Mouse (Mus musculus): ENCODE measurements at regions not wholly inside any gene's neighbourhood (a gene's known extent, or its start where the extent isn't known, plus 50 kb on each side); places are given as distances from the start of the nearest gene placed in this dataset.

DNA sequence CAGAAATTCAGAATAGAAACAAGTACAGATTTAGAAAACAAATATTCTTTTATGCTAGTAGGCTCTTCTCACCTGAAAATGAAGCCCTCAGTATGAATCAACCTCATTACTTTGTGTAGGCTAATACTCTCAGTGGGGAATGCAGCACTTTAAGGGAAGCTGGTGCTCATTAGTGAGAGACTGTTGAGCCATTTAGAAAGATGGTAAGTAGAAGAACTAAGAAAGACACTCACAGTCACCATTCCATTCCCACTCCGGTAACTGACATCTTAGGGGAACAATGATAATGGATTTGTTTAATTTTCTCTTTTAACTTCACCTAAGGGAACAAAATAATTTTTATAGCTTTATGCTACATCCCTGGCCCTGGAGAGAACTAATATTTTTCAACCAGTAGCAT, 648.0 kb upstream of the Nova1 start:
- intact Hi-C loops (cut with DNase I): no loop called here
- no peak for DNase-seq (ENCODE audit: low spot score in 2 of 2)

DNA sequence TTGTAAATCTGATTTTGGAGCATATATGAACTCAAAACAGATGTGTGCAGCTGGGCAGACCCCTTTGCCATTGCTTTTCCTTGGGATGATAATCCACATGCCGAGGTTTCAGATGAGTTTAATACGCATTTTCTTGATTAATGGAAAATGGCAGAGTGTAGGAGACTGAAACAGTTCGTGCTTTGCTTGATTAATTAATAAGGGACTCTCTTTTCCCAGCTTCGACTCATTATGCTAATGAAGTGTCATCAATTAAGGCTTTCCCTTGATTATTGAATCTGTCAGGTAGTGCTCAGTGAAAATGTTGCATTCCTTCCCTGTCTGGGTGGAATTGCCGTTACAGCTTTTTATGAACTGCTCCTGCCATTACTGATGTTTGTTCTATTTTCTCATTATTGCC, 647.2 kb upstream of the Nova1 start:
- DNase-seq (ENCODE audit: low spot score in 2 of 2): no peak
- intact Hi-C loops (cut with DNase I): no loop called here

DNA sequence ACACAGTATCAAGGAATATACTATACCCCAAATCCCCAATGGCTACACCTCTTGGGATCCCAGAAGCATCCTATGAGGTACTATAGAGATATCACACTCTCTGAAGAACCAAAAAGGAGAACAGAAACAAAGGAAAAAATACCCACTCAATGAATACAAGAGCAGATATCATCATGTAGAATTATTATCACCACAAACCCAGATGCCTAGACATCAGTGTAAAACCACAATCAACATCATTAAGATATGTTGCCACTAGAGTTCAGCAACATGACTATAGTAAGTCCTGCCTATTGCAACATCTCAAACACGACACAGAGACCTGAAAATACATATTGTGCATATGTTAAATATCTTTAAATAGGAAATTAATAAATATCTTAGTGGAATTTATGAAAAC, 612.9 kb upstream of the Nova1 start:
- DNase-seq (ENCODE audit: low spot score in 2 of 2): no peak
- intact Hi-C loops (cut with DNase I): no loop called here

DNA sequence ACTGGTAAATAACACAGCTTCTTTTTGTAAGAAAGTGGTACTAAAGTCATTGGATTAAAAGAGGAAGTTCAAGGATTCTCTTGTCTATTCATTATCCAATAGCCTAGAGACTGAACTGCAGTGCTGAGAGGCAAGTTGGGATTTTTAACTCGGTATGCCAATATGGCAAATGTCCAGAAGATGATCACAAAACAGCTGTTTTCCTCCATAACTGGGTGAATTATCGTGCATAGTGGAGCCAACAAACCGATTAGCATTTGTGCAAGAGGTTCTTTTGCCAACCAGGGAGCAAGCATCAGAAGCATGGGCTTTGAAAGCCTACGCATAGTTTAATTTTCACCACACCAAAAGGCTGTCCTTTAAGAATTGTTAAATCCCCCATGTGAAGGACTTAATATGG, 593.5 kb upstream of the Nova1 start:
- intact Hi-C loops (cut with DNase I): no loop called here
- DNase-seq (ENCODE audit: low spot score in 2 of 2): no peak

DNA sequence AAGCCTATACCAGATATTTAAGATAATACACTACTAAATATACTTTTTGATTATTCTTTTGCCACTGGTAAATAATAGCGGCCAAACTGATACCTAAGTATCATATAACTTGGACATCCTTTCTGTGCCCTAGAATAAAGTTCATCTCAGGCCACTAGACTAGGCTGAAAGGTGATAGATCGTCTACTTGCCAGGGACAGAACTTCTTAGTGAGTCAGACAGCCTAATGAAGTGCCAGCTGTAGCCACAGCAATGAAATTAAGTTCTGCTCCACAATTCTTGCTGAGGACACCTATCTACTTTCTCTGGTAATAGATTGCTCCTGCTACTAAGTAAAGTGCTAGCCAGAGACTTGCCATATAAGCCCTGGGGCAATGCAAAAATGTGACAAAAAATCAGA, 587.8 kb upstream of the Nova1 start:
- DNase-seq (ENCODE audit: low spot score in 2 of 2): no peak

DNA sequence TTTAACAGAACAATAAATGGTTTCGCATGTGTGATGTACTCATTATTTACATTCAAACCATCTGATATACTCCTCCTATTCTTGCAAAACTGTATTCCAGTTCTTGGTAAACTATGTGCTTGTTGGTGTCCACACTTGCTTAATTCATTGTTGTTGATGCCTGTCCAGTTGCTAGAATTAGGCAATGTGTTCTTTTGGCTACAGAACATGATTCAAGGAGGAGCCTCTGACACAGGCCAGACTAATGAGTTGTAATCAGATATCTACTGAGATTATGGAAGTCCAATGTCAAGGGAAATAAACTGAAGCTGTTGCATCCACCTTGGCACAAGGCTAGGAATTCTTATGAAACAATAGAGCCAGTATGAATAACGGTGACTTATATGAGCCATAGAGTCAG, 587.4 kb upstream of the Nova1 start:
- no peak for DNase-seq (ENCODE audit: low spot score in 2 of 2)
- intact Hi-C loops (cut with DNase I): no loop called here

More for the DNA sequence above, 587.8 kb upstream of the Nova1 start:
- intact Hi-C loops (cut with DNase I): no loop called here

DNA sequence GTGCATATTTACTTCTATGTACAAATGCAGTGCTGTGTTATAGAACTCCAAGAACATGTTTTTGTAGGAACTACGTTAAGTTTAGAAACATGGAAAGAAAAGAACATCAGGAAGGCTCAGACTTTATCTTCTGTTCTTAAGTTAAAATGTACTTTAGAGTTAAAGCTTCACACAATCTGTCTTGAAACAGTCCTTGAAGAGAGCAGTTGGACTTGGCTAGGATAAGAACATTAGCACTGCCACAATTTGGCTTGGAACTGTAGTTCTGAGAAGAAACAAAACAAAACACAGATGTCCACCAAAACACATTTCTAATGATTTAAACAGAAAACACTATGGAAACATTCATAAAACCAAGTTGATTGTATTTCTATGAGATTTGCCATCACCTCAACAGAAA, 564.5 kb upstream of the Nova1 start:
- intact Hi-C loops (cut with DNase I): no loop called here

DNA sequence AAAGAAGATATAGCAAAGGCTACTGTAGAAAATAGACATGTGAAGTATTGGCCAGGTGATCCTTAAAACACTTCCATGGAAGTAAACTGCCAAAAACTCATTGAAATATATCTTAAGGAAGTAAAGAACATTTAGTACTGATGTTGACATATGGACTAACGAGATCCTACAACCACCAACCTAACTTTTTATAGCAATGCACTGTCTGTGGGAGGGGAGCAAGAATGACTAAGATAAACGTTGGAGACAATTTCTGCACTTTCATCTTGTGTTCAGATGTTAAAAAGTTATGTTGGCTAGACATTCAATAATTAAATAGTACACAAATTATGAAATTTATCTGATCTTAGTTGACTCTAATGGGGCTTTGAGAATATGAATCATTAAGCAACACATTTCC, 534.5 kb upstream of the Nova1 start:
- intact Hi-C loops (cut with DNase I): no loop called here
- no peak for DNase-seq (ENCODE audit: low spot score in 2 of 2)

More for the DNA sequence above, 564.5 kb upstream of the Nova1 start:
- no peak for DNase-seq (ENCODE audit: low spot score in 2 of 2)

DNA sequence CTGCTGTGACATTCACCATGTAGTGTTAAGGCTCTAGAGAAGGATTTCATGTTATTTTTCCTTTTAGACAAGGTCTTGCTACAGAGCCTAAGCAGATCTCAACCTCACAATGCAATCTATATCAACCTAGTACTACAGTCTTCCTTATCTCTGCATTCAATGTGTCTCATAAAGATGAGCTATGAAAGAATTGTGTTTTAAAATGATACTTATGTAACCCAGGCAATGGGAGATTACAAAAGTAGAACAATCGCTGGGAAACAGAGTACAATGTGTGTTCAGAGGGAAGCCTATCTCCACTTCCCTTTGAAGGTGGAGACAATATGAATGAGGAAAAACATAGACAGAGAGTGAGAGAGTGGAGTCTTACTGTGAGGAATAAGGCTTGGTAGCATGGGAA, 532.5 kb upstream of the Nova1 start:
- intact Hi-C loops (cut with DNase I): no loop called here
- DNase-seq (ENCODE audit: low spot score in 2 of 2): no peak

DNA sequence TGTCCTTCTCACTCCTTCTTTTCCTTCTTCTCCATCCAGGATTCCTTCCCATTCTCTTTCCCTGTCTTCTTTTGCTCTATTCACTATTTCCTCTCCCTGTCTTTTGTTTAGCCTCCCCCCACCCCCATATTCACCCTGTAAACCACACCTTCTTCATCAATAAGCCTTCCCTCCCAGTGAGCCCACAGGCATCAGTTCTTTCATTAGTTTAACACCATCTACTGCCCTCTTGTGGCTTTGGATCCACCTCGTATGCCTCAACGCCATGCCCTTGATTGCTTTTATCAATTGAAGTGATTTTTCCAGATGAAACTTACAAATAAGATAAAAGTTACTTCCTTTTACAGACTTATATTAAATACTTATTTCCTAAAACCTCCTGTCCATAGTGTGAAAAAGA, 494.7 kb upstream of the Nova1 start:
- DNase-seq (ENCODE audit: low spot score in 2 of 2): no peak
- intact Hi-C loops (cut with DNase I): loop anchor here (10.0 kb wide), 1 partner anchor 499 kb away; the partner anchor contains the start of gene Nova1

DNA sequence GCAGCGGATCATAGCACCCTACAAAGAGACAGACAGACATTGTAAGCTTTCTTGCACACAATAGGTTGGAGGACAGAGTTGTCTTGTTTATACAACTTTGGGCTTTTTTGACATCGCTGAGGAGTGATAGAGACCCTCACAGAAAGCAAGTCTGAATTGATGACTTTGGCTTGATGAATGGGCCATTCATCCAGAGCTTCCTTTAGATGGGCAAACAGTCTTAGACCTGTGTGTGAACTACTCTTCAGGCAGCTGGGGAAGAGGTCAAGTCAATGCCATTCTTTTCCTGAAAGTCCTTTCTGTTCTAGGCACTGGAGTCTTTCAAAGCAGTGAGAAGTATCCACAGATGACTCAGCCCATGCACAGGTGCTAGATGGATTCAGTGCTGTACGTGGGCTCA, 457.2 kb upstream of the Nova1 start:
- DNase-seq (ENCODE audit: low spot score in 2 of 2): no peak
- intact Hi-C loops (cut with DNase I): no loop called here

DNA sequence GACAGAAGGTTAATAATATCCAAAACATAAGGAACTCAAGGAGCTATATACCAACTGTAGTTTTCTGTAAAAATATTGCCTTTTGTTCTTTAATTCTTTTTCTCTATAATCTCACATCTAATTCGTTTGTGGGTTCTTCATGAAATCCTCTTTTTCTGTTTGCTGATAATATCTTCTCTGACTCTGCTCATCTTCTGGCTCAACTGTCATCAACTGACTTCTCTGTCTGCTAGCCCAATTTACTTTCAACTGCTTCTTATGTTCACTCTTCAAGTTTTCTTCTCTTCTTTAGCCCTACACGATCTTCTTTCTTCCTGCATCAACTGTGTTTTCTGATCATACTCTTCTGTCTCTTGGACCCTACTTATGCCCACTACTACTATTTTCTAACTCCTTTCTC, 453.6 kb upstream of the Nova1 start:
- intact Hi-C loops (cut with DNase I): no loop called here
- DNase-seq (ENCODE audit: low spot score in 2 of 2): no peak

DNA sequence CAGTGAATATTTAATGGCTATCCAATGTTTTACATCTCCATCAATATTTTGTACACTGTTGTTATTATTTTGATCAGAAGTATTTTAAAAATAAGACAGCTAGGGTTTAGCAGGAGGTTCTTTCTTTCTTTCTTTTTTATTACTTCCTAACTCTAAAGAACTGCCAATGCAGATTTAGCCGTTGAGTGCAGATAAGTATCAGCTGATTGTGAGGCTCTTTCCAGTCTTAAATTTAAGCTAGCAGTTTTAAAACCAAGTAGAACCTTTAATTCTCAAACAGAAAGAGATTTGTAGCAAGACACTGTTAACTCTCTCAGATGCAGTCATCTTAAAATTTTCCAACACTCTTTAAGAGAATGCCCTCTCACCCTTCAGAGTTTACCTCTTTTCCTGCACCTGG, 445.4 kb upstream of the Nova1 start:
- intact Hi-C loops (cut with DNase I): no loop called here
- DNase-seq (ENCODE audit: low spot score in 2 of 2): no peak

DNA sequence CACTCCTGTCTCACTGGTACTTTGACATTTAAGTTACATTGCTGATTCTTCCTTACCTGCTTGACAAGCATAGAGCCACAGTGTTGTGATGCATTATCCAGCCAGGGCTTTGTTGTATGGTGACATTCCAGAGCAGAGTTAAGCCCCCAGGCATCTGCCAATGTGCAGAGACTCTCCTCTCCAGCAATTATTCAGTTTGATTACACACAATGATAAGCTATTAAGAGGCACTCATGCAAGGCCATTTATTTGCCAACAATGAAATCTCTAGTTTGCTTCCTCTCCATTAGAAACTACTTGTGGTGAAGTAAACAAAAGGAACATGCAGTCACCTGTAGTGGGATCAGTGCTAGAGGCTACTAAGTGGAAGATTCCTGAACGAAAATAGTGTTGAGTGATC, 444.7 kb upstream of the Nova1 start:
- DNase-seq (ENCODE audit: low spot score in 2 of 2): no peak
- intact Hi-C loops (cut with DNase I): no loop called here

DNA sequence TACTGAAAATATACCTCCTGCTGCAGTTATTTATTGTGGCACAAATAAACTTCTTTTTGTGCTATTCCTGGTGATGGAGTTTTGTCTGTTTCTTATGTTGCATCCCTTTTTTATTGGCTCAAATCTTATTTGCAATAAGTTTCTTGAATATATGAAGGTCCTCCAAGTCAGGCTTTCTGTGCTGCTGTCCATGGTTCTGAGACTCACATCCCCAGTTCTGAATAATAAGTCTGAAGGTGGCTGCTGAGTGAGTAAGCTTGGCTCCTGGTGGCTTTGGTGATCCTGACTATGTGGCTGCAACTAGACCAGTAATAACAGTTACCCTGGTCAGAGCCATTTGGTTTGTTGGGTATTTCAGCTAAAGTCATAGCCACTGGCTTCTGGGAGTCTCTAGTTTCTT, 433.6 kb upstream of the Nova1 start:
- intact Hi-C loops (cut with DNase I): no loop called here
- no peak for DNase-seq (ENCODE audit: low spot score in 2 of 2)

DNA sequence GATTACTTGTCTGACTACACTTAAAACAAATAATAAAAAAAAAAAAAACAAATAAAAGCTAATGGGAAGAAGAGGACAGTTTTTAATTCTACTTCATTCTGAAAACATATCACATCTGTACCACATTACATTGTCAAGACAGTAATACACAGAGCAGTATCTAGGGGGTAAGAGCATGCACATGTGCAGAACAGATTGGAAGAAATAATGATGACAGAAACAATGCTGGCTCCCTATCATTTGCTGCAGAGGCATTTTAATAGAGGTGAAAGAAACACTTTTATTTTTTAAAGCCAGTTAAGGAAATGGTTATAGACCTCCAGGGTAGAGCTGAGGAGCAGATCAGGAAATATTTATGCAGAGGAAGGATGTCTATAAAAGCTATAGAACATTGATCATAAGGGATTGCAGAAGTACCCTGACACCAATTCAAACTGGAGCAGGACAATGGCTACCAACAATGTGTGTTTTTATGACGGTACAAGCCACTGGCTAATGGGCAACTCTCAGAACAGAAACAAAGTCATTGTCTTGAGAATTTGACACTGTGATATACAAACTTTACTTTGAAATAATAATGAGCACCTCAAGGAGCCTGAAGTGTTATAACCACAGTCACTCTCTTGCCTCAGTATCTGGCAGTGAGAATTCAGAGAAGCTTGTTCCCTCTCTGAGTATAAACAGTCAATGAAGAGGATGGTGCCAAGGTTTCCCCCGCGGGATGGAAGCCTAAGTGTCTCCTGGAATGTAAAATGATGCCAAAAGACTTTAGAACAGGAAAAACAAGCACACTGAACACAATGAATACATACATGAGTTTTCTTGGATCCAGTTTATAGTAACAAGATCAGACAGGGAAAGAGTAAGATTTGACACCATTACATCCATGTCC, 425.1 kb upstream of the Nova1 start:
- intact Hi-C loops (cut with DNase I): no loop called here
- DNase-seq (ENCODE audit: low spot score in 2 of 2): no peak

DNA sequence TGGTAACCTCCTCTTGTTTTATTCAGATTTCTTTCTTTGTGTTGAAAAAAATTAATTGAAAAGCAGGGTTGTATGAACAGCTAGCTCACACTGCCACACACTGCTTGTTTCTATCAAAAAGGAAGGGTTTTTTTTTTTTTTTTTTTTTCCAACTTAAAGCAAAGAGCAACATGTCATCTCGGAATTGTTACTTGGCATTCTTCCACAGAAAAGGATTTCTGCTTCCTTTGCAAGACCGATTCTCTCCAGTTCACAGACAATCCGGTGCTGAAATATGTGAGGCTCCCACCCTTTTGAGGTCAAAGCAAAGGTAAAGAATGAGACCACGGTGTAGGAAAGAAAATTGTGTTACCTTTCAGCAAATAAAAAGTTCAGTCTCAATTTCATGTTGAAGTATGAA, 401.3 kb upstream of the Nova1 start:
- intact Hi-C loops (cut with DNase I): no loop called here
- no peak for DNase-seq (ENCODE audit: low spot score in 2 of 2)

DNA sequence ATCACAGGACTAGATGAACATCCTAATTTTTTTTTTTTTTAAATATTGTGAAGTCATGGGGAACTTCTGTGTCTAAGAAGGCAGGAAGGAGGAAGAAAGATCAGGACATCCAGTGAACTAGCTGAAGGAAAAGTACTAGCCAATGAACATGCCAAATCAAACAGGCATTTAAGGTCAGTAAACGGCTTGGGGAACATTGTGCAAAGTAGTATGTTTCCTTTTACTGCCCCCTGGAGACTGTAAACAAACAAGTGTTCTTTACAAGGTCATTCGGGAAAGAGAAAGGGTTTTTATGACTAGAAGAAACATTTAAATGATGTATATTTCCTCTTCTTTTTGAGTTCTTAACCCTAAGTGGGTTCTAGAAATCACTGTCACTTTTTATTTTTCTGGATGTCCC, 400.6 kb upstream of the Nova1 start:
- no peak for DNase-seq (ENCODE audit: low spot score in 2 of 2)
- intact Hi-C loops (cut with DNase I): no loop called here

DNA sequence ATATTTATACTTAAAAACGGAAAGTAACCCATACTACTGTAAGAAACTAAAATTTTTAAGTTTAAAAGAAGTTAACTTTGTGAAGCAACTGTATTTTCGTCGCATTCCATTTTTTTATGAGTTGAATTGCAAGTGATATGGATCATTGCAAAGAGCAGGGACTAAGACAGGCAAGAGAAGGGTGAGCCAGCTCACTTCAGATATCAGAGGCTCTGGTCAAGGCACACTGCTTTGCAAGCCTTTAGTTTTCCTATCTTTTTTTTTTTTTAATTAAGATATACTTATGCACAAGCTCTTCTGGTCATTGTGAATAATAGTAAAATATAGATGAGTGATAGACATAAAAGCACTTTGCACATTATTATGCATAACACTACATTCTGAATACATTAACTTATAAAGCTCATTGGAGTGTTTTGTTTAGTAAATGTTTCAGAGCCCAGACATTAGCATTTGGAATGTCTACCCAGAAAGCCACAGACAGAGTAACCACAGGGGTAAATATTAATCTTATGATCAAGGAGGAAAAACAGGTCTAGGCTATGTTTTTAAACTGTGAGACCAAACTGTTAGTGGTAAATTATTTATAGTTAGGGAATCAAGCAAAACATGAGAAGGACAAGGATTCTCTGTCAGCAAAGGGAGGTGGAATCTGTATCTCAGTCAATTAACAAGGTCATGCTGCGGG, 392.8 kb upstream of the Nova1 start:
- DNase-seq (ENCODE audit: low spot score in 2 of 2): no peak
- intact Hi-C loops (cut with DNase I): no loop called here

DNA sequence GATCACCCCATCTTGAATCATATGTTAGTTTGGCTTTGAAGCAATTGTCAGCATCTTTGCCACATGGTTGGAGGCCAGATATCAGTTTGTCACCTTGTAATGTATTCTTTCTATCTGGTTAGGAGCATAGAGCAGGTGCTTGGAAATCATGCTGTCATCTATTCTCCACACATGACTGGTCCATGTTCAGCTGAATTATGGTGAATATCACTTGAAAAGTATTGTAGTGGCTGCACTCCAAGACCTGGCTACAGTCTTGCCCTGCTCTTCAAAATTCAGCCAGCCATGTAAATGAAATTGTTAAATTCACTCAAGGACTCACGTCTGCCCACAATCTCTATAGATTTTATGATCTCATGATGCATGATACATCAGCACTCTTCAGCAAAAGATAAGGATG, 384.2 kb upstream of the Nova1 start:
- intact Hi-C loops (cut with DNase I): no loop called here
- no peak for DNase-seq (ENCODE audit: low spot score in 2 of 2)

DNA sequence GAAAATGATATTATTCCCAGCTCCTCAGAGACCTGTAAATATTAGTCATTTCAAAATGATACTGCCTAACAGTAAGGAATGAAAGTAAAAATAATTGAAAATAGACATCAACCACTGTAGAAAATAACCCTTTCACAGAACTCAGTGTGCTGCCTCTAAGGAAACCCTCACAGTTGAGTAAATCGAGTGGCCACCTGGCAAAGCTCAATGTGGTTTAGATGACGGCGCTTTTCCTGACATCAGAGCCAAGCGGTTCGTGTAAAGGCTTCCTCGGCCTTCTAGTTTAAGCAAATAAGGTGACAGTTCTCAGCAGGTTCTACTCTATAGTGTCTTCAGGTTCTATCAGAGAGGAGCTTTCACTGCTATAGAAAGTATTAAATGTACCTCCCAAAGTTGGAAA, 379.9 kb upstream of the Nova1 start:
- DNase-seq (ENCODE audit: low spot score in 2 of 2): no peak
- intact Hi-C loops (cut with DNase I): no loop called here
